Mouse (Mus musculus) limb, embryonic 12.5 days (tissue): ENCODE measurements around the gene Pbrm1. TPM values are rescaled to one million over a fixed set of nuclear protein-coding genes. Genes with fewer than 3 reads are reported as not detected.

Experiments
- ATAC-seq: fragments of 200-750 bp; cut with Nextera tagmentation; 2 replicates; pipeline ENCODE4 v1.8.0; 2017; ENCODE audit warnings: low read depth, moderate TSS enrichment; ENCODE audit not compliant: insufficient number of reproducible peaks, insufficient read depth, low FRiP score, low TSS enrichment
- H3K27ac ChIP-seq: fragments of 300-500 bp; sonication (generic); 2 replicates; pipeline ENCODE4 v1.5.1; 2016; ENCODE audit warnings: mild to moderate bottlenecking, moderate library complexity
- H3K27me3 ChIP-seq: fragments of 300-500 bp; sonication (generic); 2 replicates; pipeline ENCODE4 v1.6.1; 2016; ENCODE audit warnings: mild to moderate bottlenecking, moderate library complexity
- H3K36me3 ChIP-seq: fragments of 300-500 bp; sonication (generic); 2 replicates; pipeline ENCODE4 v1.6.1; 2016; ENCODE audit warnings: mild to moderate bottlenecking, moderate library complexity
- H3K4me1 ChIP-seq: fragments of 300-500 bp; sonication (generic); replicated peaks from 2 replicates; pipeline ENCODE4 v1.6.1; 2016
- H3K4me2 ChIP-seq: fragments of 300-500 bp; sonication (generic); 2 replicates; pipeline ENCODE4 v1.6.1; 2016; ENCODE audit warnings: mild to moderate bottlenecking, moderate library complexity
- H3K4me3 ChIP-seq: fragments of 300-500 bp; sonication (generic); replicated peaks from 2 replicates; pipeline ENCODE4 v1.5.1; 2016; ENCODE audit warnings: mild to moderate bottlenecking
- H3K9ac ChIP-seq: fragments of 300-500 bp; sonication (generic); replicated peaks from 2 replicates; pipeline ENCODE4 v1.6.1; 2016; ENCODE audit warnings: mild to moderate bottlenecking, moderate library complexity
- H3K9me3 ChIP-seq: fragments of 300-500 bp; sonication (generic); 2 replicates; pipeline ENCODE4 v1.6.1; 2016; ENCODE audit warnings: mild to moderate bottlenecking, moderate library complexity
- WGBS: fragments of 180-500 bp; shearing (Covaris S2); methylation state at CpG from one replicate; pipeline ENCODE4 v1.1.7; 2016; 5-methylcytosine and 5-hydroxymethylcytosine counted together
- polyA plus RNA-seq: library from polyadenylated mRNA; unstranded; fragments of >200 nt; fragmentation: Nextera tagmentation; extraction: Ambion mirVana; gene quantifications from 2 replicates; pipeline ENCODE4 v1.2.1, GENCODE M21; 2016

Gene Pbrm1
- polyA plus RNA-seq = 183 and 189 TPM in 2 replicates

- under 1% methylated on average over 40 of the region's 53 CpGs for WGBS
- Histone ChIP-seq H3K9ac (peak within 1 kb of the TSS; percentile 91), H3K4me2 (peak within 1 kb of the TSS; percentile 82), H3K36me3 (peaks cover 59% of the 10 kb centered on the region), H3K4me3 (peak within 1 kb of the TSS; percentile 79), H3K27ac (peak within 1 kb of the TSS; percentile 95), H3K4me1 (peaks cover 27% of the 10 kb centered on the region), H3K9me3 (no peaks in the 10 kb centered on the region), H3K27me3 (no peaks in the 10 kb centered on the region)
- ATAC-seq = peak; percentile 90
Measured at GRCm38 (mm10) chr14:31018860-31019291, at the start of gene Pbrm1, which contains the start of gene Gnl3. TSS of gene Pbrm1 (plus strand) at chr14:31019138. TSS of gene Gnl3 (minus strand) at chr14:31019152.

- H3K4me1 ChIP-seq = no peaks in the 10 kb centered on the region
- H3K9me3 ChIP-seq = no peaks in the 10 kb centered on the region
- H3K27me3 ChIP-seq = no peaks in the 10 kb centered on the region
- no peak overlapping the region for H3K27ac ChIP-seq
- H3K4me2 ChIP-seq = no peak overlapping the region
- H3K36me3 ChIP-seq = peaks cover 48% of the 10 kb centered on the region
- no peak overlapping the region for H3K9ac ChIP-seq
- 88% methylated on average over 6 of the region's 6 CpGs for WGBS
- no peak for ATAC-seq
- H3K4me3 ChIP-seq = no peak overlapping the region
Measured at GRCm38 (mm10) chr14:30974204-30974603, 44.7 kb upstream of the Pbrm1 start.

GRCm38 (mm10) chr14:30976222-30976621 lies 42.7 kb upstream of the Pbrm1 start:
- Histone ChIP-seq H3K4me2 (no peak overlapping the region), H3K4me3 (no peak overlapping the region), H3K4me1 (no peaks in the 10 kb centered on the region), H3K9ac (no peak overlapping the region), H3K27me3 (no peaks in the 10 kb centered on the region), H3K9me3 (no peaks in the 10 kb centered on the region), H3K36me3 (peaks cover 42% of the 10 kb centered on the region), H3K27ac (no peak overlapping the region)
- ATAC-seq = no peak
- 80% methylated on average over 3 of the region's 3 CpGs for WGBS

- Histone ChIP-seq H3K27me3 (no peaks in the 10 kb centered on the region), H3K9ac (no peak overlapping the region), H3K4me1 (peaks cover 7% of the 10 kb centered on the region), H3K27ac (no peak overlapping the region), H3K4me3 (no peak overlapping the region), H3K9me3 (no peaks in the 10 kb centered on the region), H3K36me3 (peaks cover 21% of the 10 kb centered on the region), H3K4me2 (no peak overlapping the region)
- ATAC-seq = no peak
Measured at GRCm38 (mm10) chr14:30996417-30996816, 22.5 kb upstream of the Pbrm1 start.

GRCm38 (mm10) chr14:31000356-31000755 lies 18.6 kb upstream of the Pbrm1 start:
- H3K27ac ChIP-seq = 0 out of 2 replicates have a peak overlapping the region, but pooled peaks have one; percentile 91
- H3K4me1 ChIP-seq = peaks cover 12% of the 10 kb centered on the region
- H3K27me3 ChIP-seq = no peaks in the 10 kb centered on the region
- peaks cover 25% of the 10 kb centered on the region for H3K36me3 ChIP-seq
- peak overlapping the region; percentile 89 for H3K9ac ChIP-seq
- WGBS = 64% methylated on average over 10 of the region's 10 CpGs
- H3K4me3 ChIP-seq = peak overlapping the region; percentile 95
- no peaks in the 10 kb centered on the region for H3K9me3 ChIP-seq
- peak overlapping the region; percentile 80 for H3K4me2 ChIP-seq
- ATAC-seq = no peak

- under 1% methylated on average over 21 of the region's 21 CpGs for WGBS
- peak overlapping the region; percentile 91 for H3K27ac ChIP-seq
- H3K4me2 ChIP-seq = peak overlapping the region; percentile 80
- peak overlapping the region; percentile 89 for H3K9ac ChIP-seq
- no peaks in the 10 kb centered on the region for H3K27me3 ChIP-seq
- H3K36me3 ChIP-seq = peaks cover 25% of the 10 kb centered on the region
- ATAC-seq = no peak
- H3K4me3 ChIP-seq = peak overlapping the region; percentile 95
- no peaks in the 10 kb centered on the region for H3K9me3 ChIP-seq
- peaks cover 12% of the 10 kb centered on the region for H3K4me1 ChIP-seq
Measured at GRCm38 (mm10) chr14:31000816-31001306, 18.1 kb upstream of the Pbrm1 start.

- H3K36me3 ChIP-seq = peaks cover 24% of the 10 kb centered on the region
- no peaks in the 10 kb centered on the region for H3K9me3 ChIP-seq
Measured at GRCm38 (mm10) chr14:31001307-31002205, 17.4 kb upstream of the Pbrm1 start, which contains the start of the genes Glt8d1 and Spcs1. TSS of gene Glt8d1 (plus strand) at chr14:31001400. TSS of gene Spcs1 (minus strand) at chr14:31001672.

GRCm38 (mm10) chr14:31004527-31004926 lies 14.4 kb upstream of the Pbrm1 start:
- Histone ChIP-seq H3K9me3 (no peaks in the 10 kb centered on the region), H3K4me1 (peaks cover 12% of the 10 kb centered on the region), H3K36me3 (peaks cover 33% of the 10 kb centered on the region), H3K27me3 (no peaks in the 10 kb centered on the region), H3K9ac (no peak overlapping the region), H3K4me3 (no peak overlapping the region), H3K4me2 (no peak overlapping the region), H3K27ac (no peak overlapping the region)
- no peak for ATAC-seq
- WGBS = 84% methylated on average over 2 of the region's 2 CpGs

More at GRCm38 (mm10) chr14:31001307-31002205, 17.4 kb upstream of the Pbrm1 start, which contains the start of the genes Glt8d1 and Spcs1:
- Histone ChIP-seq H3K4me3 (peak within 1 kb of the TSS; percentile 95), H3K27me3 (no peaks in the 10 kb centered on the region), H3K9ac (peak within 1 kb of the TSS; percentile 89), H3K27ac (peak within 1 kb of the TSS; percentile 91), H3K4me1 (peaks cover 12% of the 10 kb centered on the region), H3K4me2 (peak within 1 kb of the TSS; percentile 80)
- under 1% methylated on average over 84 of the region's 84 CpGs for WGBS
- peak; percentile 91 for ATAC-seq

GRCm38 (mm10) chr14:31006779-31007178 lies 12.2 kb upstream of the Pbrm1 start:
- no peak overlapping the region for H3K9ac ChIP-seq
- H3K4me3 ChIP-seq = no peak overlapping the region
- H3K4me2 ChIP-seq = no peak overlapping the region
- no peak for ATAC-seq
- peaks cover 54% of the 10 kb centered on the region for H3K36me3 ChIP-seq
- H3K9me3 ChIP-seq = no peaks in the 10 kb centered on the region
- no peaks in the 10 kb centered on the region for H3K27me3 ChIP-seq
- 76% methylated on average over 5 of the region's 5 CpGs for WGBS
- no peak overlapping the region for H3K27ac ChIP-seq
- peaks cover 5% of the 10 kb centered on the region for H3K4me1 ChIP-seq

GRCm38 (mm10) chr14:31011588-31011987 lies 7.3 kb upstream of the Pbrm1 start:
- Histone ChIP-seq H3K36me3 (peaks cover 96% of the 10 kb centered on the region), H3K27me3 (no peaks in the 10 kb centered on the region), H3K9me3 (no peaks in the 10 kb centered on the region), H3K4me3 (no peak overlapping the region), H3K9ac (no peak overlapping the region), H3K4me1 (no peaks in the 10 kb centered on the region), H3K27ac (no peak overlapping the region), H3K4me2 (no peak overlapping the region)
- 93% methylated on average over 3 of the region's 3 CpGs for WGBS
- no peak for ATAC-seq

GRCm38 (mm10) chr14:31013928-31014327 lies 5.0 kb upstream of the Pbrm1 start:
- ATAC-seq = no peak
- 97% methylated on average over 2 of the region's 2 CpGs for WGBS
- Histone ChIP-seq H3K4me3 (no peak overlapping the region), H3K4me1 (peaks cover 12% of the 10 kb centered on the region), H3K9ac (no peak overlapping the region), H3K4me2 (no peak overlapping the region), H3K27ac (no peak overlapping the region), H3K36me3 (peaks cover 87% of the 10 kb centered on the region), H3K27me3 (no peaks in the 10 kb centered on the region), H3K9me3 (no peaks in the 10 kb centered on the region)
